Comparison of ENCODE assay signal across 17 mouse cellular contexts in genomic region chr11:18971551-18971950, GRCm38 (mm10). TPM values are rescaled to one million over a fixed set of nuclear protein-coding genes. Genes with fewer than 3 reads are reported as not detected.
DNase-seq lines count a peak whose midpoint lies in the region; ATAC-seq lines count a peak whose summit lies in the region.
"Had no signal": no experiment of that assay in that cellular context is flagged by ENCODE, and none has a peak within 500 bp of the region (broad histone marks: within the 10 kb centered on the region; RNA-seq: fewer than 3 reads in every experiment).

No protein-coding gene starts in this region.

- H3K27ac ChIP-seq in heart, embryonic 14.5 days (replicated peaks in 1 of 2; ENCODE audit: control insufficient read depth in 1 of 2, insufficient read depth in 1 of 2, low read depth in 2 of 2, low read length in 2 of 2) = peak overlapping the region; percentile 37 to 39; a peak in 1 of 4 replicates
- H3K27ac ChIP-seq: embryonic facial prominence, embryonic 15.5 days; forebrain, embryonic 15.5 days; hindbrain, embryonic 14.5 days; kidney, postnatal 0 days had no signal

- WGBS in heart, embryonic 14.5 days = 35% methylated on average over 3 of the region's 3 CpGs

- no peak overlapping the region for H3K4me3 ChIP-seq in heart, embryonic 14.5 days (ENCODE audit: control insufficient read depth in 1 of 2, insufficient read depth in 1 of 2, low read depth in 1 of 2, low read length in 2 of 2)
- H3K4me3 ChIP-seq: embryonic facial prominence, embryonic 15.5 days; forebrain, embryonic 15.5 days had no signal

- no peak overlapping the region for H3K9ac ChIP-seq in heart, embryonic 14.5 days (ENCODE audit: low read length)
- H3K9ac ChIP-seq: embryonic facial prominence, embryonic 15.5 days; forebrain, embryonic 15.5 days; hindbrain, embryonic 14.5 days had no signal

- H3K4me2 ChIP-seq in heart, embryonic 14.5 days (ENCODE audit: low read length) = no peak overlapping the region
- H3K4me2 ChIP-seq: embryonic facial prominence, embryonic 15.5 days; forebrain, embryonic 15.5 days; hindbrain, embryonic 14.5 days had no signal

- peaks cover 13% of the 10 kb centered on the region for H3K36me3 ChIP-seq in heart, embryonic 14.5 days (ENCODE audit: control insufficient read depth, insufficient read depth, low read length)
- H3K36me3 ChIP-seq: embryonic facial prominence, embryonic 15.5 days; forebrain, embryonic 15.5 days had no signal

- H3K27me3 ChIP-seq in heart, embryonic 14.5 days (ENCODE audit: control insufficient read depth, insufficient read depth, low read length) = no peaks in the 10 kb centered on the region
- H3K27me3 ChIP-seq: embryonic facial prominence, embryonic 15.5 days; forebrain, embryonic 15.5 days had no signal

- peaks cover 17 to 54% of the 10 kb centered on the region in 2 experiments for H3K4me1 ChIP-seq in heart, embryonic 14.5 days (ENCODE audit: control insufficient read depth in 2 of 2, insufficient read depth in 2 of 2, low read length in 2 of 2)

- peak; percentile 50 for DNase-seq in adrenal gland, postnatal 10 days
- DNase-seq in adrenal gland, postnatal 4 days (ENCODE audit: low spot score in 2 of 2) = no peak
- no peak for DNase-seq in heart, adult 18-20 months
- peak; percentile 31 to 46 for DNase-seq in kidney, postnatal 4 days
- DNase-seq in kidney, adult 8-10 months = no peak
- peak; percentile 59 for DNase-seq in testis, postnatal 10 days (ENCODE audit: low spot score)
- DNase-seq in testis, postnatal 14 days (ENCODE audit: low spot score) = no peak
- DNase-seq: cerebellum, adult 9-11 months; gastrocnemius, postnatal 10 days; lung, postnatal 14 days; right cerebral cortex, postnatal 4 days; thymus, postnatal 25 days had no signal

- no peak for ATAC-seq in heart, embryonic 14.5 days (ENCODE audit: insufficient number of reproducible peaks, insufficient read depth, low FRiP score, low read depth)
- ATAC-seq: forebrain, embryonic 15.5 days had no signal

- H3K9me3 ChIP-seq in heart, embryonic 14.5 days (ENCODE audit: control insufficient read depth, low read length) = no peaks in the 10 kb centered on the region
- H3K9me3 ChIP-seq: embryonic facial prominence, embryonic 15.5 days; forebrain, embryonic 15.5 days had no signal

RNA-seq across cellular contexts. Expression of gene Meis1, which starts 47.2 kb away (rescaled TPM):
- 10 to 100 TPM; 42.5 to 47.2 TPM for total RNA-seq in adrenal gland, postnatal 10 days (2021)
- total RNA-seq in adrenal gland, postnatal 4 days (2021) = 10 to 100 TPM; 69.6 to 73.3 TPM
- 50.1 and 55.4 TPM in 2 replicates for polyA plus RNA-seq in heart, embryonic 14.5 days (2014; fragmentation: Nextera tagmentation; extraction: Ambion mirVana)
- 10 to 100 TPM; 25.0 to 25.2 TPM for total RNA-seq in heart, adult 18-20 months (2021)

Comparison
In these comparisons a context has a peak if more than half of its experiments do, and no peak if none do; other contexts are left out.
1. DNase-seq: peak in adrenal gland, postnatal 10 days (single experiment), kidney, postnatal 4 days (2 of 2) and testis, postnatal 10 days (single experiment); none in adrenal gland, postnatal 4 days (0 of 2), heart, adult 18-20 months (0 of 2), kidney, adult 8-10 months (0 of 2) and testis, postnatal 14 days (single experiment).